Mouse (Mus musculus): ENCODE data around the gene Rad23a. TPM values are rescaled to one million over a fixed set of nuclear protein-coding genes. Genes with fewer than 3 reads are reported as not detected.

The Rad23a gene
- total and polyA plus RNA-seq, 3 experiments: 122 to 141 (median 128) TPM

DNA sequence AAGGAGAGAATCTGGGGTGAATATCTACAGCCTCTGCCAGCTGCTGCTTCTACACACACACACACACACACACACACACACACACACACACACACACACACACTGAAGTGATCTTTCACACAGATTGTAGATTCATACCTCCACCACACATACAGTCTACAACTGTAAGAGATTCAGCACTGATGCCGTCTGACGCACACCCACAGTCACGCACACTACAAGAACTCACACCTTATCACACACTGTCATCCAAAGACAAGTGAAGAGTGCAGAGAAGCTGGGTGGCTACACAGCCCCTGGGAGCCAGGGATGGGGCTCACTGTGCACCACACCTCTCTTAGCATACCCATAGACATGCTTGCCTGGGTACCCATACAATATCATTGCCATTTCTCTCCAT, 26.6 kb downstream of the Rad23a start:
- DNase-seq: no peak

DNA sequence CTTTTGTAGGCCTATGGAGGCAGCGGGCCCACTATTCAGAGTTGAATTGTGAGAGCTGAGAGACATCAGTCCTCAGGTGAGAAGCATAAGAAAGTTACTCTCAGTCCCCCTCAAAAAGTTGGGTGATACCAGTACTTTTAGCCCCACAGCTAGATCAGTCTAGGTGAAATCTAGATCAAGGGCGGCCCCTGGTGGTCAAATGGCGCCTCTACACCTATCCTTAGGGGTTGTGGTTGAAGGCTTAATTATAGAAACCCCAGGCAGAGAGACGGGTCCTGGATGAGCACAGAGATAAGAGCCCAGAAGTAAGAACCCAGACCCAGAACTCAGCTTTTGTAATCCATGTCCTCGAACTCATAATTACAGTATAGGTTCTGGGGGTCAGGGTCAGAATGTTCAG, 27.4 kb downstream of the Rad23a start:
- DNase-seq: peak; percentile 80

DNA sequence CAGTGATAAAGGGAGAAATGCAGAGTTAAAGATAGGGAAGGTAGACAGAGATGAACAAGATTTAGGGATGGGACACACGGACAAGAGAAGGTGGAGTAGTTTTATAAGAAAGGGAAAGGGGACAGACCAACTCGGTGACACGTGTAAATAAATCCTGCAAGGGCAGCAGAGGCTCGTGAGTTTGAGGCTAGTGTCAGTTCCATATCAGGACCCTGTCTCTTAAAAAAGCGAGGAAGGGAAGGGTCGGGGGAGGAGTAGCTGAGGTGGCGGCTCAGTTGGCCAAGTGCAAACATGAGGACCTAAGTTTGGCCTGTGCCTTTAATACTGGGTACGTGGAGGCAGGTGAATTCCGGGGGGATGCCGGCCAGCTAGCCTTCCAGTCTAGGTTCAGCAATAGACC, 29.2 kb downstream of the Rad23a start:
- no peak for DNase-seq

DNA sequence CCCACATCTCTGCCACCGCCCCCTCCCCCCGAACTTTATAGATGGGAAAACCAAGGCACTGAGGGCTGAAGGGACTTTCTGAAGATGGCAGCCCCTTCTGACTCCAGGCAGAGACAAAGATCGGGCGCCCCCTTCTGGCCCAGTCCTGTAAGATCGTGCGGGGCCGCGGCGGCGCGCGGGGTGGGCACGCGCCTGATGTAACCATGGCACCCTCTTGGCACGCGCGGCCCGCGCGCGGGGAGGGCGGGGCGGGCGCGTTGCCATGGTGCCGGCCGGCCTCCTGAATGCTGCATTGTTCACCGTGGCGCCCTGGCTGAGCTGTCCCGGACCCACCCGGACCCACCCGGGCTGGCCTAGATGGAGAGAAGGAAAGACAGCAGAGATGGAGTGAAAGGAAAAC, 29.6 kb downstream of the Rad23a start:
- DNase-seq: peak; percentile 94

DNA sequence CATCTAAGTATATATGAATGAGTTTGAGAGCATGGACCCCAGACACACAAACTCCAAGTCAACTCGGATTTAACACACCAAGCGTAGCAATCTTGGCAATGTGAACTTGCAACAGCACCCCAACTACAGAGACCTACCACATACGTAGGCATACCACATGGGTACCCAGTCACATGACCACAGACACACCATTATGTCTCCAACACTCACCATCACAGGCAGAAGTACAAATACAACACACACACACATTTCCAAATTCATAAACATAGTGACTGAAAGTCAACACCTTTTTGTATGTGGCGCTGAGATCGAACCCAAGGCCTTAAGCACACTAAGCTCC, 30.6 kb downstream of the Rad23a start:
- no peak for DNase-seq

DNA sequence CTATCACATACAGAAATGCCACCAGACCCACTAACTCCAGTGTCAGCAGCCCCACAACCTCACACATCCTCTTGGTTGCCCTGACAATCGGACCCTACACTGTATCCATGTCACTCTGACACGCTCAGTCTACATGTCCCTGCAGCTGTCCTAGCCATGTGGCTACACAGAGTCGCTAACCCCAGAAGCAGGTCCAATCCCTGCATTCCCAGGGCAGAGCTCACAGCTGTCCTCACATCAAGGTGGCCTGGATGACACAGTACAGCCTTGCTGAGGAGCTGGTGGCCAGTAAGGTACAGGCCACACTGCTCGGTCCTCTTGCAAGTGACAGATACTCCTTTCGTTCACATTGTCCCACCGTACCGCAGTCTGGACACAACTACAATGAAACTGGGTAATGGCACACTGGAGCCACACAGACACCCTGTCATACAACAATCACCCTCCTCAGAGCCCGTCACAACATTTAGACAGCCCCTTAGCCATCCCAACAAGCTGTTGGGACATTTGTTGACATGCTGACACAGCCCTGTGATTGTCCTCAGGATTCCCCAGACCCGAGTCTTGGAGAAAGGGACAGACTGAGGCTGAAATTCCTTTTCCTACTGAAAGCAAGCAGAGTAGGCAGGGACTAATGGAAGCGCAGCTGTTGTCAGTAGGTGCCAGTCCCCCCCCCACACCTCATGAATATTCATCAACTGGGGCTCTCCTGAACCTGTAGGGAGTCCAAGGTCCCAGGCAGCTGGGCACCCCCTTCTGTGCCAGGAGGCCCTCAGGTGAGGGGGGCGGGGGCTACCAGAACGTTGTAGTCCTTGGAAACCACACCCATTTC, 31.1 kb downstream of the Rad23a start:
- no peak for DNase-seq

DNA sequence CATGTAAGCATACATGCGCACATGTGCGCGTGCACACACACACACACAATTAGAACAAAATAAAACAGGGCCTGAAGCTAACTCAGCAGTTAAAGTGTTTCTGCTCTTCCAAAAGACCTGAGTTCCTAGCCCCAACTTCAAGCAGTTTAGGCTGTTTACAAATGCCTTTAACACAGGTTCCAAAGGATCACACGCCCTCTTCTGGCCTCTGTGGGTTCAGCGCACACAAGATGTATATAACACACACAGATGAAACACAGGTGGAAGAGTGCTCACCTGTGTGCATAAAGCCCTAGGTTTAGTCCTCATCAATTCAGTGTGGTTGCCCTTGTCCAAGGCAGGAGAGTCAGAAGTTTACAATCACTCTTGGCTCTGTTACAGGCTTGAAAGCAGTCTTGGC, 34.4 kb downstream of the Rad23a start:
- no peak for DNase-seq

DNA sequence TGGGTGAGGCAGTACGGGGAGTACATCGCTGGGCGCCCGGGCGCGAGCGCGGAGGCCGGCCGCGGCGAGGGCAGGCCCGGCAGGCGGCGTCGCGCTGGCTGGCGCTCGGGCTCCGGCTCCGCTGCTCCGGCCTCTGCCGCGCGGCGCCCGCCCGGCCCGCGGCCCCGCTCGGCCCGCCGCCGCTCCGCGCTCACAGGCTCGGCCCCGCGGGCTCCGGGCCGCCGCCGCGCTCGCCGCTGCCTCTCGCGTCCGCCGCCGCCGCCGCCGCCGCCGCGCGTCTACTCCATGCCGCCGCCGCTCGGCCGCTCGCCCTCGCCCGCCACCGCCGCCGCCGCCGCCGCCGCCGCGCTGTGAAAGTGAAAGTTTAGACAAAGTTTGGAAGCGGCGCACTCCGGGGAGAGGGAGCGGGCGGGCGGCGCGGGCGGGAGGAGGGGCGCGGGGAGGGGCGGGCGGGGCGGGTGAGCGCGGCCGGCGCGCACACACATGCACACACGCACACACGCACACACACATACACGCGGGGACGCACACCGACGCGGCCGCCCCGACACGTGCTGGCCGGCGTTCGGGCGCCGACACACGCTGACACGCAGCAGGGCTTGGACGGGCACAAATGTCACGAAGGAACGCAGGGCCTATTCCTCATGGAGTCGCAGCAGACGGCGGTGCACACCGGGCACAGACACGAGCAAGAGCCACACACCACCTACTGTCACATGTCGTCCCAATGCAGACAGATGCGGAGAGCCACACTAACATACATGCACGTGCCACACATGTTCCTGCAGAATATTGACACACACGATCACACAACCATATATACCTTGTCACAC, 40.2 kb downstream of the Rad23a start, which contains the start of gene Nfix:
Gene Nfix, minus strand, starts transcription at position 346 of the 833 bp plus-strand sequence.
- DNase-seq: peak; percentile 87

DNA sequence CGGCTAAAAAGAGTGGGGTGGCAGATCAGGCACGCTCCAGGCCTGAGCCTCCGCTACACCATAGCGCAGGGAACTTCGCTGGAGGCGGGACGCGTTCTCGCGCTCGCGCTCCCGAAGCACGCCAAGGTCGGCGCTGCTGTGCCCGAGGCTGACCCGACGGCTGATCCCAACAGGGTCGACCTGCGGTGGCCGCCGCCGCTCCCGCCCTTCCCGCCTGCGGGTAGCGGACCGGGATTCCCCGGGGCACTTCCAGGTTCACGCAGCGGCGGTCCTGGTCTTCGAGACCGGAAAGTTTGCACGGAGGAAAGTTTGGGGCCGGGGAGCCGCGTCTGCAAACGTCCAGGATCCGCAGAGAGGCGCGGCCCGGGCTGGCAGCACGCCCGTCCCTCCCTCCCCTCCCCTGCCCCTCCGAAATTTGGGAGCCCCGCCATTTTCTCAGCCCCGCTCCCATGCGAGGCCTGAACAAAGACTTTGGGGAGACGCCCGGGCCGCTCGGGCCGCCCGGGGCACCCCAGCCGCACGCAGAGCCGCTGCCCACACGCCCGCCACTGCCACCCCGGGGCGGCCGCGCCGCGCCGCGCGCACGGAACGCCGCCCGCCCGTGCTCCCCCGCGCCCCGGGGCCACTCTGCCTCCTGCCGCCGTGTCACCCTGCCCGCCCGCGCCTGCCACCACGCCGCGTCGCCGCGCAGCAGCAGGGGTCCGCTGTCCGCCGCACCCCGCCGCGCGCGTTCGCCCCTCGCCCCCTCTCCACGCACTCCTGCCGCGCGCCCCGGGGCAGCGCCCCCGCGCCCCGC, 41.1 kb downstream of the Rad23a start:
- peak; percentile 87 for DNase-seq

DNA sequence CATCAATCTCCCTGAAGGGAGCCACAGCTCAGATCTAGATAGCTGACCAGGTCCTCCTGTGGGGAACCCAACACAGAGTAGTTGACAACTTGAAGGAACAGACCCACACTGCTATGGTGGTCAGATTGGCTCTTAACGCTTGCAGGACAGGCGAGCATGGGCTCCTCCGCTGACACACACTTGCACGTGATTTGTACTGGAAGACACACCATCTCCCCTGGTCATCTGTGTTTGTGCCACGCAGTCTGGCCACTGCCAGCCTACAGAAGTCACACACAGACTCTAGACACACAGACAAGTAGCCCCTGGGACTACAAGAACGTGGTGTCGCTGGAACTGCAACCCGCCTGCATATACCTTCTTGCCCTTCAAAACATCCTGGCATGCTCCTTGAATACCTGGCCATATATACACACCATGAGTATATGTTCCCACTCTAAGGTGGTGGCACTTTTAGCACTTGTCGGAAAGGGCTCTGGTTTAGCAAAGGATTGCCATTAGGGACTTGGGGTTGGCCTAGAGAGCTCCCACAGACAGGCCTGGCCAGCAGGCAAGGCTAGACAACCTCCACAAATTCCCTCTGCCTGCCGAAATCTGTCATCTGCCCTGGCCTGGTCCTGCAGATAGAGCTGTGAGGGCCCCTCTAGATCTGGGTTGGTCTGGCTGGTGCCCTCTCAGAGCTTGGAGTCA, 41.9 kb downstream of the Rad23a start:
- DNase-seq: no peak

DNA sequence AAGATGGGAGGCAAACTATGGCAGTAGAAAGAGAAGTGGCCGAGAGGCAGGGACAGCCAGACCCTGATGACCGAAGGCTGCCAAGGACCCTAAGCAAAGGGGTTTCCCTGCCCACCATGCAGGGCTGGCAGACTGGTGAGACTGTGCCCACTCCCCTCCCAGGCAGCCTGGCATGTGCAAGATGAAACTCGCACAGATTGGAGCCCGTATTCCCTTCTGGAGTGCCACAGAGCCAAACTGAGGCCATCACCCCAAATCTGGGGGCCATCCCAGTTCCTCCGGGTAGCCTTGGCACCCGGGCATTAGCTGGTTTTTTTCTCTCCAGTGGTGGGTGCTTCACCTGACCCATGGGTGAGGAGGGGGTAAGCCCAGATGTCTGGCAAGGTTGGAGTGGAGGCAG, 42.5 kb downstream of the Rad23a start:
- DNase-seq: no peak

DNA sequence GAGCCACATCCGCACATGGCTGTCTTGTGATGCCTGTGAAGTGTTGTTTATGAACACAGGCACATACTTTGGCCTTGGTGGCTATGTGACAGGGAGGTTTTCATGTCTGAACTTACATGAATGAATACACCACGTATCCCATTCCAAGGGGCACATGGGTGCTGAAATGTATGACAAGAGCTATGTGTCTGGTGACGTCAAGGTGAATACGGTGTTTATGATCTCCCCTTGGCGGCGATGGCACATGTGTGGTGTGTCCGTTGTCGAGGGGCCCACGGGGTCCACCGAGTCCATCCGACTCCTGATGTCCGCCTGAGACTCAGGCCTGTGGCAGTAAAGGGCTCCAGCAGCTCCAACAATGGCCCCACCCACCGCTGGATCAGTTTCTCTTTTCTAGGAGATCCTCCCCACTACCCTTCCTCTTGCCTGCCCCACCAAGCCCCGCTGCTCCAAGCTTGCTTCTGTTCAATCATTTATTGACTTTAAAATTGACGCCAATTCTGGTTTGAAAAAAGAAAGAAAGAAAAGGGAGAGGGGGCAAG, 43.1 kb downstream of the Rad23a start:
- DNase-seq: no peak

DNA sequence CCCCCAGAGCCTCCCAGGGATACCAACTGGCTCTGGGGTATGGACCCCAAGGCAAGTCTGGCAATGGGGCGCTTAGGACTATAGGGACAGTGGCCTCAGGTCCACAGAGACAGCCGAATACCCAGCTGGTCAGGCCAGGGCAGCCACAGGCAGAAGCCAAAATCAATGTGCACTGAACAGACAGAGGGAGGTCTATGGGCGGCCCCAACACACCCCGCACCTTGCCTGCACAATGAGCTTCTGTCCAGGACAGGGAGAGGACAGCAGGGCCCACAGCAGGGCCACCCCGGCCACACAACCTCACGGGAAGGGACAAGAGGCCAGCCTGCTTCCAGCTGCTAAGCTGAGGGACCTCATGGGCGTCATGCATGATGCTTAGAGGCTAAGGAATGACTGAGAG, 46.0 kb downstream of the Rad23a start:
- no peak for DNase-seq

DNA sequence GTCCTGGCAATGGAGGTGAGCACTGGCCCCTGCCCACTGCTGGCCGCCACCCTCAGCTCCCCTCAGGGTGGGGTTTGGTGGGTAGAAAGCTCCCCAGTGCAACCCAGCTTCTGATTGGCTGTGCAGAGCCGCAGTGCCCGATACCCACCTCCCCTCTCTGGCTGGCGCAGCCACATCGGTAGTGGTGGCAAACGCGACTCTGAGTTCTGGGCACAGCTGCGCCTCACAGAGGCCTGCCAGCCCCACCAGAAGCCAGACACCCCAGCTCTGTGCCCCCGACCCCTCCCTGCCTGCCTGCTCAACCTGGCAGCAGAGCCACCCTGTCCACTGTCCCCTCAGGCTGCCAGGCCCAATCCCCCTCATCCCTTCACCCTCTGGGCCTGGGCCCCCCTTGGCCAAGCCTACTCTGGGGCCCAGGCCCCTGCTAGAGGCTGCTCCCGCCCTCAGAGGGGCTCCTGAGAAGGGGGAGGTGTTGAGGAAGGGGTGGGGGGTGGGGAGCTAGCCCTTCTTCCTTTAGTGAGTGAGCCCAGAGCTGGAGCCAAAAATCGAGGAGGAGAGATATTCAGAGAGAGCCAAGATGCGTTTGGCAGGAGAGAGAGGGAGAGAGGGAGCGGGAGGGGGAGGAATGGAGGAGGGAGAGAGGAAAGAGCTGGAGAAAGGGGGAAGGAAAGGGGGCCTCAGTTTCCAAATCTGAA, 46.5 kb downstream of the Rad23a start:
- no peak for DNase-seq

DNA sequence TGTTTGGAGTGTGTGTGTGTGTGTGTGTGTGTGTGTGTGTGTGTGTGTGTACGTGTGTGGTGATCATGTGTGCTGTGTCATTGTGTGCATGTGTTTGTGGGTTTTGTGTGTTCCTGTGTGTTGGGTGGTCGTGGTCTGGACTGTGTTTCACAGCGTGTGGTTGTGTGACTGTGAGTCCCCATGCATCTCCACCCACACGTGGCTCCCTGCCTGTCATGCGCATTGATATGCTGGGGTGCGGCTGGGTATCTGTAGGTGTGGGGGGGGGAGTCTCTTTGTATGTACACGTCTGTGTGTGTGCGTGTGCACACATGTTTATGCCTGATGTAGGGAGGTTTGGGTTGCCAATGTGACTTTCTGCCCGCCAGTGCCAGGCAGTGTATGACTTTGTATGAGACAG, 47.3 kb downstream of the Rad23a start:
- DNase-seq: no peak

DNA sequence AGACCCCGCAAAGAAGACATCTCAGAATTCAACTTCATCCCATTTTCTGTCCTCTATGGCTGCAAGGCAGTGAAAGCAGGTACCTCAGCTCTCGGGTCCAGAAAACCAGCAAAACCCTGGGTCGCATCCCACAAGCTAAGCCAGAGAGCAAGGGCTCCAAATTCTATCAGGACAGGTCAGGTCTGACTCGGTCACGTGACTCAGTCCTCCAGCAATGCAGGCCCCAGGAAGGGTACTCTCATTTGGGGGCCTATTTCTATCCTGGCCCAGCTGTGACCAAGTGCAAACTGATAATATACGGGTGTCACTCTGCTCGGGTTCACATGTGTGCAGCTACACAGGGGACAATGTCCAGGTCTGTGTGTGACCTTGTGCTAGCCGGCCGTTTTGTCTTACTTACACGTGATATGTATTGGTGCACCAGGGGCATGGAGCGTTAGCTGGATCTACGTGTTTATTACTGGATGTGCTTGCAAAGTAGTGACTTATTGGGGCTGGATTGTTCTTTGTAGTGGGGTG, 48.0 kb downstream of the Rad23a start:
- no peak for DNase-seq

DNA sequence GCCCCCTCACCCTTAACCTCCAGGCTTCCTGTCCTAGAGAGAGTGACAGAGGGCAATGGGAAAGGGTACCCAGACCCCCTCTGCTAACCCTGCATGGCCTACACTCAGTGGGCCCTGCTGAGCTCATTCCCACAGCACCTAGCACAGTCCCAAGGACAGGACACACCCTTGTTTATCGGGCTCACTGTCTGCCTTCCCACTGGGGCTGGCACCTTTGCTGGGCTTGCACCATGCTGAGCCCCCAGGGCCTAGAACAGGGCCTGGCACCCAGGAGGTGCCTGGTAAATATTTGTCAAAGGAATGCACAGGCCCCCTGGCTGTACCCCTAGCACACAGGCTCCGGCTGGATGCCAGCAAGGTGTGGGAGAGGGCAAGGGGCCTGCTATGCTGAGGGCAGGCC, 49.9 kb downstream of the Rad23a start:
- DNase-seq: no peak

DNA sequence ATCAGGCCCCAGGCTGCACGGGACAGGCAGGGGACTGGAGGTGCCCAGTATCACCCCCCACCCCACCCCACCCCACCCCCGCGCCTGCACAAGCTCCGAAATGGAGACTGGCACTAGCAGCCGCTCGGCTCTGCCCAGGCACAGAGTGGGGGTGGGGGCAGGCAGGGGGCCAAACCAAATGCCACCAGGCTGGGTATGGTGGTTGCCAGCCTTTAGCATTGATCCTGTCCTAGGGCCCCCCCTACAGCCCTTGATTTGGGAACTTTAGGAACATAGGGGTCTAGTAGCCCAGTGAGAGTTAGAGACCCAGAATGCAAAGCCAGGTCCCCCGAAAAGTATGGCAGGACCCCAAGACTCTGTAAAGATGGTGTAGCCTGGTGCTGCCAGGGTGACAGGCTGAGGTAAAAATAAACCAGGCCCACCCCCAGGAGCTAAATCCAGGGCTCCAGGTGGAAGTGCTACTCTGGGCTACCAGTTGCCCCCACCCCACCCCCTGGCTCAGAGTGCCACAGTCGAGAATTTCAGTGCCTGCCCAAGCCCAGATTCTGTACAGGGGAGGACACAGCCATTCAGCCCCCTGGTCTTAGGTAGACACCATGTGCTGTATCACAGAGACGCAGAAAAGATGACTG, 50.5 kb downstream of the Rad23a start:
- DNase-seq: peak; percentile 47

DNA sequence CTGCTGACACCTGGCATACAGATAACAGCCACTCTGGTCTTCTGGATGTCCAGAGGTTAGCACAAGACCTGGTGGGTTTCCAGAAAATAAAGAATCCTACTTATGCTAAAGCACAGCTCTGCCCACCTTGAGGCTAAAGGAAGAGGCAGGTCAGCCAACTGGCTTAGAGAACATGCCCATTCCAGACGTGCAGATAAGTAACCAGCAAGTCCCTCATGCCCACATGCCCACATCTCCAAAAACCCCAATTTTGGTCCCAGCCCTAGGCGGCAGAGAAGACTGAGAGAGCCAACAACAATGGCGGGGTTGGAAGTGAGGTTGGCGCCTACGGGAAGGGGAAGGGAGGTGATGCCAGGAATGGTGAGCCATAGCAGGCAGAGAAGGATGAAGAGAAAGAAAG, 51.1 kb downstream of the Rad23a start:
- no peak for DNase-seq

DNA sequence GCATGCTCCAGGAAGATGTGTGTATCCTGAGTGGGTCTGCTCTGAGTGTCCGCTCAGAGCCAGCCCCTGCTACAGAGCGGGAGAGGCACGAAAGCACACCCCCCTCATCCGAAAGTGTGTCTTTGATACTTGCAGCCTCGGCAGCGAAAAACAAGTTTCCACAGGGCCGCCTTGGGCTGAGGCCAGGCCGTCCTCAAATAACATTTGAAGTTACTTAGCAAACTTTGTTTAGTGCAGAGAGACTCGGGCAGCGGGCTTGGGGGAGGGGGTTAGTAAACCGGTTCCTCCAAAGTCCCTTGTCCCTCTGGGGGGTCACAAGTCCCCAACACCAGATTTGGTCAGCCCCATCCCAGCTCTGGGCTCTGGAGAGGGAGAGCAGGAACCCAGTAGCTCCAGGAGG, 51.6 kb downstream of the Rad23a start:
- peak; percentile 61 for DNase-seq

Data from adrenal gland, adult 2 months (tissue).